Mouse (Mus musculus): ENCODE results near the gene Tmem129.

Tmem129 gene

GRCm38 (mm10) chr5:33637606-33638350 is 20.4 kb downstream of the Tmem129 start:
- no peak for DNase-seq (ENCODE audit: low read depth, low spot score)

- DNase-seq (ENCODE audit: low read depth, low spot score): no peak
These were observed 22.9 kb downstream of the Tmem129 start for GRCm38 (mm10) chr5:33635361-33635760.

- no peak for DNase-seq (ENCODE audit: low read depth, low spot score)
These were observed 25.7 kb downstream of the Tmem129 start for GRCm38 (mm10) chr5:33632526-33632925.

GRCm38 (mm10) chr5:33630615-33631014 is 27.6 kb downstream of the Tmem129 start:
- peak; percentile 19 for DNase-seq (ENCODE audit: low read depth, low spot score)

- DNase-seq (ENCODE audit: low read depth, low spot score): no peak
These were observed 28.2 kb downstream of the Tmem129 start for GRCm38 (mm10) chr5:33630061-33630460.

- peak; percentile 95 for DNase-seq (ENCODE audit: low read depth, low spot score)
These were observed 28.8 kb downstream of the Tmem129 start, which contains the start of the genes Fam53a and Gm9903 for GRCm38 (mm10) chr5:33629301-33629987. Fam53a (minus strand) TSS chr5:33629635. Gm9903 (plus strand) TSS chr5:33629925.

- peak; percentile 41 for DNase-seq (ENCODE audit: low read depth, low spot score)
These were observed 29.4 kb downstream of the Tmem129 start for GRCm38 (mm10) chr5:33628820-33629300.

GRCm38 (mm10) chr5:33627968-33628367 is 30.2 kb downstream of the Tmem129 start:
- DNase-seq (ENCODE audit: low read depth, low spot score): no peak

- DNase-seq (ENCODE audit: low read depth, low spot score): no peak
These were observed 34.5 kb downstream of the Tmem129 start for GRCm38 (mm10) chr5:33623766-33624165.

- DNase-seq (ENCODE audit: low read depth, low spot score): no peak
These were observed 35.5 kb downstream of the Tmem129 start for GRCm38 (mm10) chr5:33622671-33623070.

- no peak for DNase-seq (ENCODE audit: low read depth, low spot score)
These were observed 43.8 kb downstream of the Tmem129 start for GRCm38 (mm10) chr5:33614391-33614790.

- DNase-seq (ENCODE audit: low read depth, low spot score): no peak
These were observed 46.4 kb downstream of the Tmem129 start for GRCm38 (mm10) chr5:33611795-33612194.

GRCm38 (mm10) chr5:33609226-33609625 is 49.0 kb downstream of the Tmem129 start:
- DNase-seq (ENCODE audit: low read depth, low spot score): no peak

GRCm38 (mm10) chr5:33607434-33607833 is 50.8 kb downstream of the Tmem129 start:
- no peak for DNase-seq (ENCODE audit: low read depth, low spot score)

GRCm38 (mm10) chr5:33606631-33607030 is 51.6 kb downstream of the Tmem129 start:
- no peak for DNase-seq (ENCODE audit: low read depth, low spot score)

- DNase-seq (ENCODE audit: low read depth, low spot score): no peak
These were observed 52.9 kb downstream of the Tmem129 start for GRCm38 (mm10) chr5:33605314-33605713.
